Mouse (Mus musculus): ENCODE measurements around the gene Wdfy2. TPM values are rescaled to one million over a fixed set of nuclear protein-coding genes. Genes with fewer than 3 reads are reported as not detected.

The Wdfy2 gene
- total RNA-seq, 2 experiments from 2014 or later: 8.0 to 9.1 TPM

GRCm38 (mm10) chr14:62997777-62998176 is 160.3 kb downstream of the Wdfy2 start, which contains the start of gene Defb47:
TSS of gene Defb47 (plus strand) at chr14:62998077.
- intact Hi-C loops (cut with DNase I): no loop called here
- DNase-seq: no peak

- intact Hi-C loops (cut with DNase I): no loop called here
- DNase-seq: no peak
These were observed 161.5 kb downstream of the Wdfy2 start for GRCm38 (mm10) chr14:62998977-62999376.

- intact Hi-C loops (cut with DNase I): no loop called here
- DNase-seq: peak; percentile 36 to 59
These were observed 165.1 kb downstream of the Wdfy2 start for GRCm38 (mm10) chr14:63002588-63002987.

Small RNAs within 50 kb of the gene (microRNA-seq; reads per million reads assigned to microRNA genes)
- gene Mir6541: 0 reads per million in 2 experiments
- gene Mir8098: 0.95 to 1.7 reads per million in 2 experiments

Other genes with a start within 250 kb of the Wdfy2 start
- gene Serpine3, start 174.0 kb upstream of the Wdfy2 start, total RNA-seq (2021): not detected
- gene Ints6, start 76.5 kb upstream of the Wdfy2 start, total RNA-seq (2021): 10 to 100 TPM; 14.3 to 22.4 TPM
- not detected for gene Defb48, start 146.8 kb downstream of the Wdfy2 start, total RNA-seq (2021)
- gene Defb47, start 160.4 kb downstream of the Wdfy2 start, total RNA-seq (2021): not detected
- gene Defb43, start 174.1 kb downstream of the Wdfy2 start, total RNA-seq (2021): not detected
- under 1 TPM; 0.69 to 0.86 TPM for gene Defb42, start 209.3 kb downstream of the Wdfy2 start, total RNA-seq (2021)
- gene Defb30, start 212.3 kb downstream of the Wdfy2 start, total RNA-seq (2021): not detected